Mouse (Mus musculus): ENCODE data around the gene Rsph14.

Rsph14 gene

GRCm38 (mm10) chr10:75032395-75032794 lies at the start of gene Rsph14:
TSS of gene Rsph14 (minus strand) at chr10:75032586.
- peak; percentile 59 for DNase-seq (ENCODE audit: low spot score)

- DNase-seq (ENCODE audit: low spot score): no peak
These were observed 46.1 kb upstream of the Rsph14 start for GRCm38 (mm10) chr10:75078174-75079128.

GRCm38 (mm10) chr10:75075665-75076064 lies 43.3 kb upstream of the Rsph14 start:
- no peak for DNase-seq (ENCODE audit: low spot score)

GRCm38 (mm10) chr10:75070281-75070976 lies 38.0 kb upstream of the Rsph14 start:
- no peak for DNase-seq (ENCODE audit: low spot score)

GRCm38 (mm10) chr10:75068624-75069328 lies 36.4 kb upstream of the Rsph14 start:
- DNase-seq (ENCODE audit: low spot score): no peak

- no peak for DNase-seq (ENCODE audit: low spot score)
These were observed 35.7 kb upstream of the Rsph14 start for GRCm38 (mm10) chr10:75068086-75068485.

GRCm38 (mm10) chr10:75067446-75067845 lies 35.1 kb upstream of the Rsph14 start:
- DNase-seq (ENCODE audit: low spot score): no peak

DNA sequence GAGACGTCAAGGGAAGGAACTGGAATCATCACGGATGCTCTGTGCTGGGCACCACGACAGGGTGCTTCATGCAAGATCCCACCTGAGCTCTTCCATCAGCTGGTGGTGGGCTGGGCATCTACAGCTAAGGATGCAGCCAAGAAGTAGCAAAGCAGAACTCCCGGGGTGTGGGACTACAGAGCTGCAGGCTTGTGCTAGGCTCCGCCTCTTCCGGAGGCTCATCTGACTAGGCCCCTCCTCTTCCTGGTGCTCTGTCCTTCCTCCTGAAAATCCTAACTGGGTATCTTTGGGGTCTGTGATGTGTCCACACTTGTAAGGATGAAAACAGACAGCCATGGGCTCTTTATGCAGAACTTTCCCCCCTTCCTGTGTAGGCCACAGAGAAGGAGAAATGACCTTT lies 33.3 kb upstream of the Rsph14 start:
- DNase-seq (ENCODE audit: low spot score): no peak

- no peak for DNase-seq (ENCODE audit: low spot score)
These were observed 31.0 kb upstream of the Rsph14 start for GRCm38 (mm10) chr10:75063301-75063965.

- DNase-seq (ENCODE audit: low spot score): no peak
These were observed 30.2 kb upstream of the Rsph14 start for GRCm38 (mm10) chr10:75062621-75063020.

GRCm38 (mm10) chr10:75062189-75062561 lies 29.8 kb upstream of the Rsph14 start:
- DNase-seq (ENCODE audit: low spot score): no peak

- no peak for DNase-seq (ENCODE audit: low spot score)
These were observed 29.2 kb upstream of the Rsph14 start for GRCm38 (mm10) chr10:75061341-75062188.

- no peak for DNase-seq (ENCODE audit: low spot score)
These were observed 28.5 kb upstream of the Rsph14 start for GRCm38 (mm10) chr10:75060843-75061235.

- DNase-seq (ENCODE audit: low spot score): peak; percentile 59
These were observed 27.9 kb upstream of the Rsph14 start, which contains the start of gene Bcr for GRCm38 (mm10) chr10:75060217-75060842. TSS of gene Bcr (plus strand) at chr10:75060592.

DNA sequence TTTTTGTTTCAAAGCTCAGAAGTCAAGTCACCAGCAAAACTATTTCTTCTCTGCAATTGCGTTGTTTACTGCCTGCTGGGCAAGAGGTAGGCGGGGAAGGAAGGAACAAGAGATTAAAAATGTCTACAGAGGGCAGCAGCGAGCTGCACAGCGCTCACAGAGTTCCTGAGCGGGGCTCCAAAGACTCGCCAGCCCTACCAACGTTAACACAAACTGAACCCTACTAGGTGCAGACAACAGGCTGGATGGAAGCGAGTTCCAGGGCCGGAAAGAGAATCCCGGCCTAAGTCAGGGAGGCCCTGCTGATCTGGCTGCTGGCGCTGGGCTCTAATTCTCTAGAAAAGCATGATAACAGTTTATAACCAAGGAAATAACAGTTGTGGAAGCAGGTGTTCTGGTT lies 27.0 kb upstream of the Rsph14 start:
- DNase-seq (ENCODE audit: low spot score): peak; percentile 52

DNA sequence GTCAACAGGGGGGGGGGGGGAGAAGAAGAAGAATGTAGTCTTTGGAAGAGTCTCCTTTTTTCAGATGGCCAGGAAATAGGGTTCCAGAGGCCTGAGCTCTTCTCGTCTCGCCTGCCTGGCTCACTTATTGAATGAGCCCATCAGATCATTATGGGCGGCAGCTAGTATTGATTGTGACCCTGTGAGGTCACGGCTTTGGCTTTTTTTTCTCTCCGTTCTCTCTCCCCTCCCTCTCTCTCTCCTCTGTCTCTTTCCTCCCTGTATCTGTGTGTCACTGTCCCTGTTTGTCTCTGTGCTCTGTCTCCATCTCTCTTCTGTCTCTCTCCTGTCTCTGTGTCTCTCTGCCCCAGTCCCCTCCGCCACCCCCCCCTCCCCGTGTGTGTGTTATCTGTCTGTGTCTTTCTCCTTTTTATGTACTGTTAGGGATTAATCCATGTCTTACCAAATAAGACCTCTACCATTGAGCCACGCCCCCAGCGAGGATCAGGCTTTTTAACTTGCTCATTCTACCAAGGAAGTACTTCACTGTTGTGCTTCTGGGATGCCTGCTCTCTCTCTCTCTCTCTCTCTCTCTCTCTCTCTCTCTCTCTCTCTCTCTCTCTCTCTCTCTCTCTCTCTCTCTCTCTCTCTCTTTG lies 26.5 kb upstream of the Rsph14 start:
- DNase-seq (ENCODE audit: low spot score): no peak

DNA sequence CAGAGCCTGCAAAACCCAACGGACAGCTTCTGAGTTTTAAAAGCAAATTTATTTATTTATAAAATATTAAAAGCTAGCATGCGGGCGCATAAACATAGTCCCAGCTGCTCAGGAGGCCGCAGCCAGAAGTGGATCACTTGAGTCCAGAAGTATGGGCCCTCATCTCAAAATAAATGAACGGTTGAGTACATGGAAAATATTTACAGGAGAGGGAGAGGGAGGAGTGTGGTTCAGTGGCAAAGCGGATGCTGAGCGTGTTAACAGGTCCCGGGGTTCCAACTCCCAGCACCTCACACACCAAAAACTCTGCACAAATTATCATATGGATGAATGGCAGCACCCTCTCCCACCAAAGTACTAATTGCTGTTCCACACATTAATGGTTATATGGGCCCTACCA lies 25.9 kb upstream of the Rsph14 start:
- no peak for DNase-seq (ENCODE audit: low spot score)

- no peak for DNase-seq (ENCODE audit: low spot score)
These were observed 23.9 kb upstream of the Rsph14 start for GRCm38 (mm10) chr10:75056255-75056654.

DNA sequence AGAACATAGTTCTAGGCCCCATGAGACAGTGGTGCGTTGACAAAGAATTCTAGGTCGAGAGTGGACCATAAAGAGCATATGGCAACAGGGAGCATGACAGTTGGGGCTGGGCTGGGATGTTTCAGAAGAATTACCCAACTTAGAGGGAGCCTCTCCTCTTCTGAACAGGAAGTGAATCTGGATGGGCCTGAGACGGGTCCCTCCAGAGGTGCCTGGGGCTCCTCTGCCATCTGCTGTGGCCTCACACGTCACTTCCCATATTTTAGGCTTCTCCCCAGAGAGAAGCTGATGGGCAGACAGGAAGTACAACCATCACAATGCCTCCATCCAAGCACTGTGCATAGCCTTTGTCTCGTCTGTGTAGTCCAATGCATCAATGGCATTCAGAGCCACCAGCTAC lies 23.3 kb upstream of the Rsph14 start:
- DNase-seq (ENCODE audit: low spot score): no peak

DNA sequence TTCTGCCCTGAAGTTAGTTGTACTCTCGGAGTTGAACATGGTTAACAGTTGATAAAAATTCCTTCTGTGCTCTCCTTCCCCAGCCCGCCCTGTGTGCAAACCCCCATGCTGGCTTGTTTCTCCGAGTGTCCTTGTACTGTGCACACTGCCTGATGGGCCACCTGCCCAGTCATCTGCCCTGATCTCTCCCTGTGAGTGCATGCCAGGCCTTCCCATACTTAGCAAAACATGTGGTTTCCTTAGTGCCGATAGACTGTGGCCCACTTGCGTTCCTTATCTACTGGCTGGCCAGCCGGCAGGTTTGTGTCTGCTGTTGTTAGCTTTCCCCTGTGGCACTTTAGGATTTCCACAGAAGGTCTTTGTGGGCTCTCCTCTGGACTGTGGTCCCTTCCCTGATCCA lies 21.7 kb upstream of the Rsph14 start:
- no peak for DNase-seq (ENCODE audit: low spot score)

All from ovary, postnatal 14 days (tissue).